Mouse (Mus musculus) hematopoietic stem cell, adult 5-6 weeks (primary cell): ENCODE results near the gene Ppp1r27. TPM values are rescaled to one million over a fixed set of nuclear protein-coding genes. Genes with fewer than 3 reads are reported as not detected.
"Not testable (repeated sequence)": the region's sequence is repeated elsewhere in the genome, so short reads cannot be mapped to it uniquely, and the experiment has no call there.

Experiments used
- ATAC-seq, 2 experiments: fragments of 125-278 bp in 1 of 2; replicated peaks in 1 of 2; 2 replicates each; pipeline ENCODE4 v1.8.0; 2016 to 2017; ENCODE audit warnings: inconsistent platforms in 2 of 2, mild to moderate bottlenecking in 2 of 2, moderate number of reproducible peaks in 2 of 2, low read depth in 1 of 2, moderate TSS enrichment in 1 of 2; ENCODE audit not compliant: low FRiP score in 2 of 2, poor library complexity in 2 of 2, severe bottlenecking in 2 of 2, insufficient read depth in 1 of 2, low TSS enrichment in 1 of 2
- total RNA-seq: library from RNA; stranded (forward); fragments of 172-1452, 232-1000 nt; gene quantifications from 2 replicates; pipeline ENCODE4 v1.2.3, GENCODE M21; 2017

Gene Ppp1r27
- not detected in 2 replicates for total RNA-seq

GRCm38 (mm10) chr11:120550810-120551440 lies at the start of gene Ppp1r27:
Gene Ppp1r27 (minus strand): TSS chr11:120551132.
- no peak for ATAC-seq

- ATAC-seq = no peak
These were observed 49.8 kb upstream of the Ppp1r27 start for GRCm38 (mm10) chr11:120600716-120601115.

GRCm38 (mm10) chr11:120598990-120599549 lies 48.1 kb upstream of the Ppp1r27 start:
- ATAC-seq = no peak

DNA sequence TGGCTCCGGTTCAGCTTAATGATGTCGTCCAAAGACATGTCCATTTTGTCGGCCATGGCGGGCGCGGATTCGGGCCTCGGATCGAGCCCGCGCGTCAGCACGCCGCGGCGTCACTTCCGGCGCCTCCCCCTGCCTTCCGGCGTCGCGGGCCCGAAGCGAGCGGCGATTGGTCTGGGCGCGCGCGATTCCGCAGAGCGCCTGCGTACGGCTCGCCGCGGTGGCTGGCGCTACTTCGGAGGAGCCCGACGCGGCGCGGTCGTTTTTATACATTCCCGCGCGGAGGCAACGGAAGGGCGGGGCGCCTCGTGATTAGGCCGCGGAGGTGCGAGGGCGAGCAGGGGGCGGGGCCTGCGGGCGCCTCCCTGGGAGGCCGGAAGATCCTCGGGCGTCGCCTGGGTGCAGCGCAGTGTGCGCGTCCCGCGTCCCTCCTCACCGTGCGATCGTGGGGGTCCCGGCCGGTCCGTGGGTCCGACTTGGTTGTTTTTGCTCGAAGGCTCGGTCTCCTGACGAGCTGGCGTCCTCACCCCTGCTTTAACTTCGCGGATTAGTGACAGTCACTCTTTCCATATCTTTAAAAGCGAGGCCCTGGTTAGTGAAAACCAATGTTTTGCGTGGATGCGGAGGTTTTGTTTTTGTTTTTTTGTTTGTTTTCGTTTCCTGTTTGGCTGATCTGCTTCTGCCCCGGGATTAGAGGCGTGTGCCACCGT lies 47.5 kb upstream of the Ppp1r27 start, which contains the start of the genes Alyref and Anapc11:
Alyref (minus strand) TSS at position 83 of the 707 bp plus-strand sequence.
Anapc11 (plus strand) TSS at position 139 of the 707 bp plus-strand sequence.
- ATAC-seq = peak; percentile 88 to 90

DNA sequence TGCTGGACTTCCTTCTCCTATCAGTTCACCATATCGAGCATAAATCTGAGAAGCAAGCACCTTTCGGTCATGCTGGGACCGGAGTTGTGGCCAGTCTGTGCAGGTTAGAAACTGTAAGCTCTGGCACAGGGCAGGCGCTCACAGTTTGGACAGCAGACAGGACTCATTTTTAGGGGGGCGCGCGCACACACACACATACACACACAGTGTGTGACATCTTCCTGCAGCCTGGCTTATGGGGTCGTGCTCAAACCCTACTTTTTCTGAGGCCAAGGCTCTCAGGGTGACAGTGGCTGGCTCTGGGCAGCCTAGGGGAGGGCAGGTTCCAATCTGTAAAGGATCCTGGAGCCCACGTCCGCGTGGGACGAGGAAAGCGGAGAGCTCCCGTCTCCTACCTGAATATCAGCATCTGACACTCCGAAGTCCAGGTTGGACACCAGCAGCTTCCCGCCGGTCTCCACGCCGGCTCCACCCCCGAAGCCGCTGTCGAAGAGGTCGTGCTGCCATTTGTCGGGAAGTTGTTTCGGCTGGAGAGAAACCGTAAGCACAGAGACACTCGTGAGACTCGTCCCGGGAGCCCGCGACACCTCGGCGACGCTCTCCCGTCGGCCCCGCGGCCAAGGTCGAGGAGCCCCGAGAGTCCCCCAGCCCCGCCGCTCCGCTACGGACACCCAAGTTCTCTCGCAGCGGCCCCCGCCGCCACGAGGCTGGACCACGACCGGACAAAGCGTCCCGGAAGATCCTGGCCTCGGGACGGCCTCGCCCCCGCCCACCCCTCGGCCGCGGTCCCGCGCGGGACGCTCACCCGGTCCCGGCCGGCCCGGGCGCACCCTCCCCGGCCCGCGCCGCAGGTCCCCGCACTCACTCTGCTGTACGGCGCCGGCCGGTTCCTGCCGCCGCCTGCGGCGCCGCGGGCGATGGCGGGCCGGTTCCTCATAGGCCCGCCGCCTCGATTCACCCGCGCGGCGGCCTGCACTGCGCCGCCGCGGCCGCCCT lies 46.6 kb upstream of the Ppp1r27 start:
- ATAC-seq = no peak

- ATAC-seq = peak in 1 of 2 experiments; percentile 42; a peak in 2 of 4 replicates
These were observed 37.6 kb upstream of the Ppp1r27 start for GRCm38 (mm10) chr11:120588531-120588930.

GRCm38 (mm10) chr11:120583937-120584336 lies 33.0 kb upstream of the Ppp1r27 start:
- ATAC-seq = no peak

DNA sequence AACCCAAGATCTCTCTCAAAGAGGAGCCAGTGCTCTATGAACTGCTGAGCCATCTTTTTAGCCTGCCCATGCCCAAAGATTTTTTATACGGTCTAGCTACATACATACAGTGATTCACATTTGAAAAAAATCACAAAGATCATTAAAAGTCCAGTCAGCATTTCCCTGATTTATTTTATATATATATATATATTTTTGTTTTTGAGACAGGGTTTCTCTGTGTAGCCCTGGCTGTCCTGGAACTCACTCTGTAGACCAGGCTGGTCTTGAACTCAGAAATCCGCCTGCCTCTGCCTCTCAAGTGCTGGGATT lies 32.0 kb upstream of the Ppp1r27 start:
- ATAC-seq = not testable (repeated sequence)

DNA sequence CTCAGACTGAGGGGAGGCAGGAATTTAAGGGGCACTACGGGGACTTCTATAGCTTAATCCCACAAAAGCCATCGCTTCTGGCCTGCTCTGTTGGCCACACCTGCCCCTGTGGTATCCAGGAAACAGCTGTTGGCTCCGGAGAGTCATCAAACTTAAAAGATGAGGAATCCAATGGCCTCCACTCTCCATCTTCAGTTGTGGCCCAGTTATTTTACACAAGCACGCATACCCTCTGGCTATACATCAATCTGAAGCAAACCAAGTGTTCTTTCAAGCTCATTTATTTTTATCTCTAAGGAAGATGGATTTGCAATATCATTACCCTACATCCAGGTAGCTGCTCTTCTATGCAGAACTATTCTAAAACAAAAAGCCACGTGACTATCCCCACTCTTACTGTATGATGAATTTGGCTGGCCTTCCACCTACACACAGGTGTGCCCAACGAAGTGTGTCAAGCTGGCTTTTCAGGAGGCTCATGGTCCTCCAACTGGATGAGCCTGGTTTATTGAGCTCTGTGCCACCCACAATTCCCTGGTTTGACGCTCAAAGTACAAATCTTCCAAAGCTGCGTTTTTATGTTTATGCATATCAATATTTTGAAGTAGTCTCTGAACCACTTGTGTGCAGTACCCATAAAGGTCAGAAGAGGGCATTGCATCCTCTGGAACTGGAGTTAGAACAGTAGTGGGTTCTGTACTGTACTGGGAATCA lies 31.5 kb upstream of the Ppp1r27 start:
- ATAC-seq = no peak

- ATAC-seq = peak; percentile 25 to 30
These were observed 30.7 kb upstream of the Ppp1r27 start, which contains the start of gene Arhgdia for GRCm38 (mm10) chr11:120581490-120582267. Gene Arhgdia (minus strand): TSS chr11:120581624.

DNA sequence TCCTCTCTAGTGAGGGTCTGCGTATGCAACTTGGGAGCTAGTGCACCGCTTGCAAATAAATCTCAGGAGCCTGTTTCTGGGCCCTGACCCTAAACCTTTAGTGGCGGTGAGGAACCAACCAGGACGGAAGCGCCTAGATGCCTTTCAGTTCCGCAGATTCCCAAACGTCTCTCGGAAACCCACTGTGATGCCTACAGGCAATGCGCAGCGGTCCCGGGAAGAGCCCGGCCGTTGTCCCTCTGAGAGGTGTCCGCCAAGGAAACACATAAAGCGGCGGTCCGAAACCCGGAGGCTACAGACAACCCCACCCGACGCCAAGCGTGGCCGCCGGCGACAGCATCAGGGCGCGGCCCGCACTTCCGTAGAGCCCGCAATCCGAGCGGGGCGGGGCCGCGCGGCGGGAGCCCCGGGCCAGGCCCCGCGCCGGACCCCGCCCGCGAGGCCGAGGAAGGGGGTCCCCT lies 30.0 kb upstream of the Ppp1r27 start:
- ATAC-seq = no peak

DNA sequence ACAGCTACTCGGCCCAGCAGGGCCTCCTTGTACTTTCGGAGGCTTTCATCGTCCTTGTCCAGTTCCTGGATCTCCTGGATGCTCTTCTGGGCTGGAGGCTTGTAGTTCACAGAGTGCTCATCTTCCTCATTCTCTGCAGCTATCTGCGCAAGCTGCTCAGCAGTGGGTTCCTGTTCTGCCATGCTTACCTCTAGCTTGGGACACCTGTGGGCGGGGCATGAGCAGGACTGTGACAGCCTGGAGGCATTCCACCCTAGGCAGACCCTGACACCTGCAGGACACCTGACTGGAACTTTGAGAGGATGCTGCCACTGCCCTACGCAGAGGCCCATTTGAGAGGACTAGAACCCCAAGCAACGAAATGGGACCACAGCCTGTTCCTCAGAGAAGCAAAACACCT lies 29.3 kb upstream of the Ppp1r27 start:
- ATAC-seq = peak in 1 of 2 experiments; percentile 29; a peak in 2 of 4 replicates

DNA sequence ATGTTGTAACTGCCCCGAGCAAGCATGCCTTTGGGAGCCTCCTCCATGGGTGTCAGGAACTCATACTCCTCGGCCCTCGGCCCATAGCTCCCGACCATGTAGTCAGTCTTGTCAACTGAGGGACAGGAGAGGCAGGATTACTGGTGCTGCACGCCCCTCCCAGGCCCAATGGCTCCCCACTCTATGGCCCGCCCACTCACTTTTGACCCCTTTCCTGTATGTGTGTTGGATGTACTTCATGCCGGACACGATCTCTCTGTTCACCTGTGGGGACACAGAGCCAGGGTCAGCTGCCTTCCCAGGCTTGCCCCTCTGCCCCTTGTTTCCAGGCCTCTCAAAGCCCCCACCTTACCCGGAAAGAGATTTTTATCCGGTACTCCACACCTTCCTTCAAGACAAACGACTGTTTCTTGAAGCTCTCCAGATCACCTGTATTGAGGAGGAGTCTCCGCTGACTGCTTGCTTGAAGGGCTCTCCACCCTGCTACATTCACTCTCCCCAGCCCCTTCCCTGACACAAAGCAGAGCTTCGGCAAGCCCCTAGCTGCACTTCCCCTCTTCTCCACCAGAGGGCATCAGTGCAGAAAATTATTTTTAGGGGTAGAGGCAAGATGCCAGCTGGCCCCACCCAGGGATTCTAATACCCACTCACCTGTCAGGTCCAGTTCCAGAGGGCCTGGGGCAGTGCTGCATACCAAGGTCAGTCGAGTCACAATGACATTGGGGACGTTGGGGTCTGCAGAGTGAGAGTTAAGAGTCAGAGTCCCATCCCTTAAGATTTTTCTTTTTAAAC lies 28.6 kb upstream of the Ppp1r27 start:
- no peak; a peak in 1 of 4 replicates for ATAC-seq

DNA sequence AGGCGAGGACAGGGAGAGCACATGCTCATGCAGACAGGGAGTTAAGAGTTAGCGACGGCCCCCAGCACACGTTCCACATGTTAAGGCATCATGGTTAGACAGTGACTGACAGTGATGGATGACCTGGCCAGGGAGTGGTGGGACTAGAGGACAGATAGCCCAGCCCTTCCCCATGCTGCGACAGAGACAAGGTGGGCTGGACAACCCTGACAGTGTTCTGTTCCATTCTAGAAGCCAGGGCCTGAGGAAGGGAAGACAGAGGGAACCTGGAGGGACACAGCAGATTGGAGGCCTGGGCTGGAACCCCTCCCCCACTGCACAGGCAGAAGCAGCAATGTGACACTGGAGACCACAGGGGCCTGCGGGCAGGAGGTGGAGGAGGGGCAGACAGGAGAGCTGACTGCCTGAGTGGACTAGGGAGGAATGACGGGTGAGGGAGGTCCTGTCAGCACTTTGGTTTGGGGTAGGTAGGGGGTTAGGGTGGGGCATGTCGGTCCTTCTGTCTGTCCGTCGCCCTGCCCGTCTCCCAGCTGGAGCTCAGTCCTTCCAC lies 27.8 kb upstream of the Ppp1r27 start:
- ATAC-seq = no peak

- no peak for ATAC-seq
These were observed 27.2 kb upstream of the Ppp1r27 start for GRCm38 (mm10) chr11:120578024-120578693.
